Mouse (Mus musculus) C2C12 (cell line): Measurements from ENCODE around the gene Gtf2i. TPM values are rescaled to one million over a fixed set of nuclear protein-coding genes. Genes with fewer than 3 reads are reported as not detected.

Experiments used
- H3K27me3 ChIP-seq: one replicate; pipeline ENCODE4 v1.6.1; 2011; ENCODE audit not compliant: control insufficient read depth, insufficient read depth, insufficient read length
- H3K36me3 ChIP-seq: one replicate; pipeline ENCODE4 v1.6.1; 2011; ENCODE audit not compliant: control insufficient read depth, insufficient read depth
- H3K4me3 ChIP-seq: one replicate; pipeline ENCODE4 v1.5.1; 2011; ENCODE audit warnings: mild to moderate bottlenecking, control low read depth; ENCODE audit not compliant: poor library complexity, insufficient read depth, severe bottlenecking
- H3K79me2 ChIP-seq: one replicate; pipeline ENCODE4 v1.6.1; 2011; ENCODE audit not compliant: control insufficient read depth, insufficient read depth
- H3K79me3 ChIP-seq: one replicate; pipeline ENCODE4 v1.6.1; 2011; ENCODE audit warnings: low read depth, control low read depth
- H3ac ChIP-seq: one replicate; pipeline ENCODE3; 2011; ENCODE audit warnings: low read depth; ENCODE audit not compliant: control insufficient read depth, insufficient read length
- CEBPB ChIP-seq: IDR thresholded peaks from one replicate; pipeline ENCODE4 v1.6.1; 2011; ENCODE audit warnings: low read depth, mild to moderate bottlenecking, control low read depth, moderate library complexity
- CTCF ChIP-seq: IDR thresholded peaks from one replicate; pipeline ENCODE4 v1.5.1; 2011; ENCODE audit not compliant: control insufficient read depth, insufficient read depth, insufficient read length
- FOSL1 ChIP-seq: IDR thresholded peaks from one replicate; pipeline ENCODE4 v1.8.0; 2011; ENCODE audit warnings: mild to moderate bottlenecking, low read length; ENCODE audit not compliant: poor library complexity, insufficient read depth, severe bottlenecking
- MAX ChIP-seq: IDR thresholded peaks from one replicate; pipeline ENCODE4 v1.6.1; 2011; ENCODE audit warnings: mild to moderate bottlenecking, control low read depth
- MYOD1 ChIP-seq: IDR thresholded peaks from one replicate; pipeline ENCODE4 v1.6.1; 2011; ENCODE audit warnings: low read depth; ENCODE audit not compliant: control insufficient read depth, insufficient read length
- MYOG ChIP-seq: IDR thresholded peaks from one replicate; pipeline ENCODE4 v1.6.1; 2011; ENCODE audit not compliant: control insufficient read depth, insufficient read length; ENCODE audit errors: extremely low read depth
- USF1 ChIP-seq: IDR thresholded peaks from one replicate; pipeline ENCODE4 v1.6.1; 2011; ENCODE audit warnings: low read depth, mild to moderate bottlenecking, control low read depth, moderate library complexity
- polyA plus RNA-seq: library from polyadenylated mRNA; unstranded; fragments of >200 nt; fragmentation: generic; extraction: Trizol; gene quantifications from one replicate; pipeline ENCODE4 v1.2.1, GENCODE M21; 2012; ENCODE audit warnings: missing spikeins

Gtf2i gene
- polyA plus RNA-seq, 1 experiment, result 75.9 TPM

DNA sequence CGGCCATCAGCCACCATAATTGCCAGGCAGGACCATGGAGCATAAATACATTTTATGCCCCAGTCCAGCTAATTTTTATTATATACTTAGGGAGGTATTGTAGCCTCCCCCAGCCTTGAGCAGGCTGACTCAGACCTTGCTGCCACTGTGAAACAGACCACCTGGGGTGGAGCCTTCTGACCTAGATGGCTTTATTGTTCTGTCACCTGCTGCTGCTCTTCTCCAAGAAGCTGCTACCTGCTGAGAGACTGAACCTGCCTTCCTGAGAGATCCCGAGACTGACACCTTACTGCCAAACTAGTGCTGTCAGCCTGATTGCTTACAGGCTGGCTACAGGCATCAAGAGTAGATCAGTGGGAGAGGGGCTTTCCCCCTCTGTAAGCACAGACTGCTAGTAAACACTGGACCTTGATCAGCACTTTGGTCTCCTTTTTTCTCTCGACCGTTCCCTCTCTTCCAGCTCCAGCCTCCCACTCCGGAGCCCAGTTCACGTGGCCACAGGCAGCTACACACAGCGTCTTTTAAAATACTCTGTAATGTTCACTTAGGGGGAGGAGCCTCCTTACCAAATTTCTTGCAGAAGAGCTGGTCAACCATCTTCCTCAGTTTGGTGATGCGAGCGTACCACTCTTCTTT lies 54.4 kb downstream of the Gtf2i start:
- Histone ChIP-seq H3ac (no peak overlapping the region), H3K79me3 (no peaks in the 10 kb centered on the region), H3K27me3 (no peaks in the 10 kb centered on the region), H3K36me3 (peaks cover 84% of the 10 kb centered on the region), H3K4me3 (no peak overlapping the region), H3K79me2 (no peaks in the 10 kb centered on the region)
- TF ChIP-seq MYOD1 (no peak), MAX (no peak)

DNA sequence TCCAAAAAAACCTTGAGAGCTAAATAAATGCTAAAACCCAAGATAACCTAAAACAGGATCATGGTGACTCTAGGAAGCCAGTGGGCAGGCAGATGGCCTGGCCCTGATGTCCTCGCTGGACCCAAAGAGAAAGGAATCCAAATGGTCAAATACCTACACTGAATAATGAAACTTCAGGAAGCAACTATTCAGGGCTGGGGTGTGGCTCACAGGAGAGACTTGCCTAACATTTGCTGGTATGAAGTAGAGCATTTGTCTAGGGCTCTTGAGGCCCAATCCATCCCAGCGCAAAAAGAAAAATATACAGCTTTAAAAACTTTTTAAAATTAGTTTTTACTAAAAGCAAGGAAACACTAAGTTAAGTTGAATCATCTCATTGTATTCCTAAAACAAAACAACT lies 55.6 kb downstream of the Gtf2i start:
- TF ChIP-seq MYOG (no peak), USF1 (no peak), MYOD1 (no peak)
- Histone ChIP-seq H3K36me3 (peaks cover 83% of the 10 kb centered on the region), H3K79me3 (no peaks in the 10 kb centered on the region), H3K79me2 (no peaks in the 10 kb centered on the region), H3K4me3 (no peak overlapping the region), H3K27me3 (no peaks in the 10 kb centered on the region), H3ac (no peak overlapping the region)

DNA sequence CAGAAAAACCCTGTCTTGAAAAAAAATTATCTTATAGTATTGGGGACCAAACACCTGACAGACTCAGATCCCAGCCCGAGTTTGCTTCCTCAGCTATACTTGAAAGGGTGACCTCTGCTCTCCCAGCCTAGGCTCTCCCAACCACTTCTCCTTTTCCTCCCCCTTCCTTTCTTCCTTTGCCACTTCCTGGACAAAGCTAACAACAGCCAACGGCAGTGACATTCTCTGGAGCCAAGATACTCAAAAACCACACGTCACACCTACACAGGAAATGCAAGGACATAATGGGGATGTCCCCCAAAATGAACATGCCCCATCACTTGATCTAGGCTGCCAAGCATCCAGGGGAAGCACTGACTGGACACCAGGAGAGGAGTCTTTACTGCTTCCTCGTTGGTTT lies 56.2 kb downstream of the Gtf2i start:
- TF ChIP-seq CTCF, result no peak
- TF ChIP-seq CEBPB, result no peak
- TF ChIP-seq MYOD1, result no peak
- no peak for TF ChIP-seq MAX
- no peak for TF ChIP-seq FOSL1
- TF ChIP-seq MYOG, result no peak
- Histone ChIP-seq H3ac (no peak overlapping the region), H3K79me2 (no peaks in the 10 kb centered on the region), H3K4me3 (no peak overlapping the region), H3K79me3 (no peaks in the 10 kb centered on the region), H3K27me3 (no peaks in the 10 kb centered on the region), H3K36me3 (peaks cover 83% of the 10 kb centered on the region)

DNA sequence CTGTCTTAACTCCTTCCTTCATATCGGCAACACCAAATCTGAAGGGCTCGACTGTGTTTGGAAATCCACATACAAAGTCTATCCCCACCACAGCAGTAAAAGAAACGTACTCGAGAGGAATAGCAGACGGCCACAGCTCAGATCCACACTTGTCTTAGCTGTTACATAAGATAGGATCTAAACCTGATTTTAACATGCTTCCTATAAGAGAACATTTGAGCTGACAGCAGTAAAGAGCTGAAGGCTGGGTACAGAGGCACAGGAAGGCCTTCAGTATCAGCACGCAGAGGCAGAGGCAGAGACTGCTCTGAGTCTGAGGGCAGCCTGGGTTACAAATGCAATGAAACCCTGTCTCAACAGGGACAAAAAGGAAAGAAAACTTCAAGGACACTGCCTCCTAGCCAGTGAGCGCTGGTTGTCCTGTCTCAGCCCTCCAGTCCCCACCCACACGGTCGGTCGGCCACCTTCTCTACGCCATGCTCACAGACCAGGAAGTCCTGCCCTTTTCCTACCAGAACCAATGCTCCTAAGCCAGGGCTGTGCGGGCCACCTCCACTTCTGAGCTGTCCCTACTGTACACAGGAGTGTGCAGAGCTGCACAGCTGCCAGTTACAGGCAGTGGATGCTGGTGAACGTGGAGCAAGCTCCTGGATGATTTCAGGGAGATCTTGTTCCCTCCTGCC lies 57.1 kb downstream of the Gtf2i start:
- H3ac ChIP-seq, result no peak overlapping the region
- TF ChIP-seq FOSL1, result no peak
- no peak for TF ChIP-seq MYOD1
- TF ChIP-seq USF1, result no peak
- no peak for TF ChIP-seq MYOG
- no peak for TF ChIP-seq CTCF
- no peak for TF ChIP-seq CEBPB
- TF ChIP-seq MAX, result no peak
- peaks cover 83% of the 10 kb centered on the region for H3K36me3 ChIP-seq
- no peaks in the 10 kb centered on the region for H3K79me3 ChIP-seq
- no peak overlapping the region for H3K4me3 ChIP-seq
- no peaks in the 10 kb centered on the region for H3K27me3 ChIP-seq
- no peaks in the 10 kb centered on the region for H3K79me2 ChIP-seq

DNA sequence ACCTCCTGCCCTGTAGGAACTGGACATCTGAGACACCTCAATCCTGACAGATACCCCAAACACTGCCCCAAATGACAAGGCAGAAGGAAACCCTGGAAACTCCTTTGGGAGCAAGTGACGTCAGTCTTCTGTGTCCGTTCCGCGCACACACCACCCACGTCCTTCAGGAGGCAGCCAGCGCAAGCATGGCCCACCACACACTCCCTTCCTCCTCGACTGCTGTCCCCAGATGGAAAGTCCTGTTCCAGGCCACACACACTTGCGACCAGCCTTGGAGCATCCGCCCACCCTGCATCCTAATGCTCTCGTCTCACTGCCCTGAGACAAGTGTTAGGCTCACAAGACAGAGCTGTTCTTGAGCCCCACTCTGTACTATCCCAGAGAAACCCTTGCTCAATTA lies 59.3 kb downstream of the Gtf2i start:
- H3K27me3 ChIP-seq, result no peaks in the 10 kb centered on the region
- H3K36me3 ChIP-seq, result peaks cover 74% of the 10 kb centered on the region
- H3ac ChIP-seq, result no peak overlapping the region
- H3K79me2 ChIP-seq, result no peaks in the 10 kb centered on the region
- TF ChIP-seq CEBPB, result no peak
- no peaks in the 10 kb centered on the region for H3K79me3 ChIP-seq
- H3K4me3 ChIP-seq, result no peak overlapping the region

DNA sequence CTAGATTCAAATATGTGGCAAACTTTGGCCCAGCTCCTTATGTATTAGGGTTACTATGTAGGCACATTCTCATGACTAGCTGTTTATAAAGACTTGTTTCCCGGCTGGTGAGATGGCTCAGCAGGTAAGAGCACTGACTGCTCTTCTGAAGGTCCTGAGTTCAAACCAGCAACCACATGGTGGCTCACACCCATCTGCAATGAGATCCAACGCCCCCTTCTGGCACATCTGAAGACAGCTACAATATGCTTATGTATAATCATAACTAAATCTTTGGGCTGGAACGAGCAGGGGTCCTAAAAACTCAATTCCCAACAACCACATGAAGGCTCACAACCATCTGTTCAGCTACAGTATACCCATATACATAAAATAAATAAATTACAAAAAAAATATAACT lies 60.8 kb downstream of the Gtf2i start:
- no peaks in the 10 kb centered on the region for H3K27me3 ChIP-seq

More for the DNA sequence above, 60.8 kb downstream of the Gtf2i start:
- Histone ChIP-seq H3ac (no peak overlapping the region), H3K79me3 (no peaks in the 10 kb centered on the region), H3K4me3 (no peak overlapping the region), H3K36me3 (peaks cover 72% of the 10 kb centered on the region), H3K79me2 (no peaks in the 10 kb centered on the region)
- TF ChIP-seq MYOG, result no peak
- no peak for TF ChIP-seq FOSL1
- no peak for TF ChIP-seq CEBPB
- TF ChIP-seq USF1, result no peak
- no peak for TF ChIP-seq MAX
- TF ChIP-seq MYOD1, result no peak
- no peak for TF ChIP-seq CTCF
